Mouse (Mus musculus) lung, adult 2 months (tissue): ENCODE measurements around the gene Dchs1.

Source experiments
- CTCF ChIP-seq: fragments of 200-500 bp; IDR thresholded peaks from 2 replicates; pipeline ENCODE4 v1.5.1; 2011; ENCODE audit warnings: mild to moderate bottlenecking, low read length, control low read depth; ENCODE audit not compliant: insufficient read depth
- POLR2A ChIP-seq: fragments of 200-500 bp; IDR thresholded peaks from 2 replicates; pipeline ENCODE4 v1.6.1; 2011; ENCODE audit warnings: low read depth, mild to moderate bottlenecking, control low read depth, low read length, borderline replicate concordance; ENCODE audit errors: extremely low read depth

GRCm38 (mm10) chr7:105783861-105784260 is 3.6 kb downstream of the Dchs1 start:
- TF ChIP-seq POLR2A (no peak), CTCF (no peak)
